Mouse (Mus musculus): Measurements from ENCODE around the gene Sdk1.

DNA sequence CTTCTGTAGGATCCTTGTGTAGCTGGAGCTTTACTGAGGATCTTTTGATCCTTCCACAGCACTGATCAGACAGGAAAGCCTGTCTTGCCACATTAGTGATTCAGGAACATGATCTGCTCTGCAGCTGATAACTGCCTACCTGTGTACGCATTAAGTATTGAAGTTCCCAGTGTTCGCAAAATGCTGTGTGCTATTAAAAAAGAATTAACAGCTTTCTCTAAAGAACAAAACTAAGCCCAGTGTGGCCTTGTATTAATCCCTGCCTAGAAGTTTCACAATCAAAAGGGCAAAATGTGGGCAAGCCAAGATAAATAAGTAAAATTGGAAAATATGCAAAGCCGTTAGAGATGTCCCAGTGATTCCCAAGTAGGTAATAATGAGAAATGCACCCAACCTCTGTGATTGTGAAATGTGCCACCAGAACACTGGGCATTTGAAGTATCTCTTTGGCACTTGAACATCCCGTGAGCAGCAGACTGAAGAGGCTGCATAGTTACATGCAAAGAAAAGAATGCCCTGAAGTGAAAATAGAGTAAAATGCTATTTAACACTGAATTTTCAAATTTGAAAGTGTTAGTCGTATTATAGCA, 141.1 kb downstream of the Sdk1 start:
- TF ChIP-seq CHD2 (IDR thresholded peaks at IDR 0.05; ENCODE audit: low read depth, low read length) (no peak), ZC3H11A (IDR thresholded peaks at IDR 0.05; ENCODE audit: borderline replicate concordance, low read depth, low read length) (no peak), MAFK (IDR thresholded peaks at IDR 0.05; ENCODE audit: insufficient read depth, low read depth, low read length) (no peak), ZNF384 (IDR thresholded peaks at IDR 0.05; ENCODE audit: low read depth, low read length) (no peak)
